Mouse (Mus musculus) liver, embryonic 18 days (tissue): ENCODE results near the gene Phb. TPM values are rescaled to one million over a fixed set of nuclear protein-coding genes. Genes with fewer than 3 reads are reported as not detected.

ENCODE experiments used
- polyA plus RNA-seq: library from polyadenylated mRNA; depleted of rRNA; stranded (reverse); fragments of >200 nt; gene quantifications from 2 replicates; pipeline ENCODE4 v1.2.3, GENCODE M21; 2012; rRNA removed

The Phb gene
- 183 and 207 TPM in 2 replicates for polyA plus RNA-seq

GRCm38 (mm10) chr11:95666529-95667149 is at the start of gene Phb:
Gene Phb (plus strand): TSS chr11:95666957.

GRCm38 (mm10) chr11:95712563-95713224 is 45.9 kb downstream of the Phb start, which contains the start of gene Zfp652:
Gene Zfp652 (plus strand): TSS chr11:95712673.

DNA sequence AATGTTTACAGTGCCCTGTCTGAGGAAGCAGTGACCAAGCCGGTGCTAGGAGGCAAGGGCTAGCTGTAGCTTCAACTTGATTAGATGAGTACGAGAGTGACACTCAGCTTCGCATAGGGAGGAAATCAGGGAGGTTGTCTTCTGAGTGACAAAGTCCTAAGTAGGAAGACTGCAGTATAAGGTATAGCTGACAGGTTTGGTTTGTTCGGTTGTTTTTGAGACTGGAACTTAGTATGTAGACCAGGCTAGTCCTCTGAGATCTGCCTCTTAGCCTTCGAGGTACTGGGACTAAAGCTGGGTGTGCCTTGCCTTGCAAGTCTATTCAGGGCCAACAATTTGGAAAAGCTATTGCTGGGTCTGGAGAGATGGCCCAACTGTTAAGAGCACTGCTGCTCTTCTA is 56.5 kb downstream of the Phb start, which contains the start of gene B130006D01Rik:
TSS of gene B130006D01Rik (plus strand) at position 301 of the 400 bp plus-strand sequence.

Other genes with a start within 250 kb of the Phb start
- gene Nxph3, start 152.4 kb upstream of the Phb start, polyA plus RNA-seq = 0.06 and 0.10 TPM in 2 replicates
- gene Ngfr, start 79.2 kb upstream of the Phb start, polyA plus RNA-seq = 1.8 and 1.9 TPM in 2 replicates
- 4.5 and 6.2 TPM in 2 replicates for gene Zfp652, start 45.7 kb downstream of the Phb start, polyA plus RNA-seq
- 0.05 and 0.07 TPM in 2 replicates for gene B130006D01Rik, start 56.6 kb downstream of the Phb start, polyA plus RNA-seq
- 9.2 and 10.6 TPM in 2 replicates for gene Phospho1, start 157.5 kb downstream of the Phb start, polyA plus RNA-seq
- 16.3 and 16.7 TPM in 2 replicates for gene Gngt2, start 170.3 kb downstream of the Phb start, polyA plus RNA-seq
- gene Abi3, start 175.5 kb downstream of the Phb start, polyA plus RNA-seq = 7.0 and 7.3 TPM in 2 replicates
- 0.07 and 0.09 TPM in 2 replicates for gene B4galnt2, start 247.9 kb downstream of the Phb start, polyA plus RNA-seq